Mouse (Mus musculus) olfactory bulb, adult 2 months (tissue): Measurements from ENCODE around the gene Orc3. TPM values are rescaled to one million over a fixed set of nuclear protein-coding genes. Genes with fewer than 3 reads are reported as not detected.
"Not testable (repeated sequence)": the region's sequence is repeated elsewhere in the genome, so short reads cannot be mapped to it uniquely, and the experiment has no call there.

Source experiments
- H3K27ac ChIP-seq: fragments of 200-500 bp; 2 replicates; pipeline ENCODE4 v1.5.1; 2012; ENCODE audit warnings: low read depth, low read length; ENCODE audit not compliant: insufficient read depth
- H3K4me1 ChIP-seq: fragments of 200-500 bp; 2 replicates; pipeline ENCODE4 v1.6.1; 2012; ENCODE audit warnings: low read length; ENCODE audit not compliant: control insufficient read depth, insufficient read depth
- H3K4me3 ChIP-seq: fragments of 200-500 bp; 2 replicates; pipeline ENCODE4 v1.5.1; 2012; ENCODE audit warnings: mild to moderate bottlenecking, low read depth, low read length, moderate library complexity; ENCODE audit not compliant: insufficient read depth
- CTCF ChIP-seq: fragments of 200-500 bp; IDR thresholded peaks from 2 replicates; pipeline ENCODE4 v1.5.1; 2012; ENCODE audit warnings: low read depth, mild to moderate bottlenecking, low read length, moderate library complexity; ENCODE audit not compliant: insufficient read depth
- POLR2A ChIP-seq: fragments of 200-500 bp; IDR thresholded peaks from 2 replicates; pipeline ENCODE4 v1.6.1; 2012; ENCODE audit warnings: mild to moderate bottlenecking, low read depth, low read length, moderate library complexity; ENCODE audit not compliant: insufficient read depth
- WGBS: fragments of 180-500 bp; shearing (Covaris S2); methylation state at CpG from one replicate; pipeline ENCODE4 v1.1.7; 2018; 5-methylcytosine and 5-hydroxymethylcytosine counted together
- polyA plus RNA-seq: library from polyadenylated mRNA; stranded (reverse); fragments of >200 nt; gene quantifications from 2 replicates; pipeline ENCODE4 v1.2.4, GENCODE M21; 2012; ENCODE audit warnings: low replicate concordance; ENCODE audit not compliant: missing spikeins, insufficient read depth, insufficient read length

Gene Orc3
- polyA plus RNA-seq, 1 experiment, result not detected

DNA sequence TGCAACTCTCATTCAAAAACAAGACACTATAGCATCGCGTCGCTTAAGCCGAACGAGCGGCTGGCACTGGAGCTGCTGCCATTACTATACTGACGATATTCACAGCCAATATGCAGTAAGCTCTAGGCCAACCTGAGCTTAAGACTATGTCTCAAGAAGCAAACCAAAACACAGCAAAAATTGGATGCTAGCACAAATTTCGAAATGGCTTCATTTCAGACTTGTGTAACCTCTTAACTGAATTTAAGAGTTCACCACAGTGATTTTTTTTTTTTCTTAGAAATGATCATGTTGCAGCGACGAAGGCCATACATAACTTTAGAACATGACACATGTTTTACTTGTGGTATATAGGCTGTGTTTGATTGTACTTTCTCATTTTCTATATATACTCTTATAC, 8.1 kb downstream of the Orc3 start:
- no peak overlapping the region for H3K4me3 ChIP-seq
- no peaks in the 10 kb centered on the region for H3K4me1 ChIP-seq
- TF ChIP-seq CTCF, result no peak
- no peak for TF ChIP-seq POLR2A
- WGBS, result 96% methylated on average over 10 of the region's 10 CpGs
- no peak overlapping the region for H3K27ac ChIP-seq

DNA sequence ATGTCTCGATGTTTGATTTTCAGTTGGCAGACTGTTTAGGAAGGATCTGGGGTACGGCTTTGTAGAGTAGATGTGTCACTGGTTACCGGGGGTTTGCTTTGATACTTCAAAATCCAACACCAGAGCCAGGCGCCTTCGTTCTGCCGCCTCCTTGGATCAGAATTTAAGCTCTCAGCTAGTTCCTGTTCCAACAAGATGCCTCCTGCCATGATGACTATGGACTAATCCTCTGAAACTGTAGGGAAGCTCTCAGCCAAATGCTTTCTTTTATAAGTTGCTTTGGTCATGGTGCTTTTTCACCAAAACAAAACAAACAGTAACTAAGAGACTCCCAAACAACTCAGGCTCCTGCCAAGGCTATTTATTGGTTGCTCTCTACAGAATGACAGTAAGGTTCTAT, 11.6 kb downstream of the Orc3 start:
- WGBS, result 74% methylated on average over 6 of the region's 6 CpGs
- Histone ChIP-seq H3K4me3 (no peak overlapping the region), H3K4me1 (no peaks in the 10 kb centered on the region), H3K27ac (no peak overlapping the region)
- TF ChIP-seq CTCF (no peak), POLR2A (no peak)

DNA sequence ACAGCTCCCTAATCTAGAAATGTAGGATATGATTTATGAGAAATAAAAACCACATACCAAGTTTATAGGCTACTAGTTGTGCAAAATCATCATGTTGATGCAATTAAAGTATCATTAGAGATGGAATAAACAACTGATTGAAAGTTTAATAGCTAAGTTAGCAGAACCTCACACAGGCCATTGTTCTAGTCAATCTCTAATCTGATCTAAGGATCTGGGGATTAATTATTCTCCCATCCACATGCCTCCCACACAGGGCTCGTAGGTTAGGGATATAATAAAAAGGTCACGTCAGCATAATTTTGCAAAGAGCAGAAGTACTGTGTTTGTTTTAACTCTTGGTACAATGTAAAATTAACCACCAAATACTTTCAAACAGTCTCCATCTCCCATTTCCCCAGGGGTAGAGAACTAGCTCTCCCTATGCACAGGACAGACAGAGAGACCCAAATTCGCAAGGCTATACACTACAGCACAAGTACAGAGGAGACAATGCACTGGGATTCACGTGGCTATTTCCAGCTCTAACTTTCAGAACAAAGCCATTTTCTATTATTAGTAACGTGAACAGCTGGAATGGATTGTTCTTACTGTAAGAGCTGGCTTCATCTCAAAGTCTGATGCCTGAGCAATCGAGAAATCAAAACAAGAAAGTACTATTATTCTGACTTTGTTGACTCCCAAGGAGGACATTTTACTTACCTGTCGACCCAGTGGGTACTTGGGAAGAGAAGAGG, 29.7 kb downstream of the Orc3 start:
- Histone ChIP-seq H3K27ac (no peak overlapping the region), H3K4me1 (peaks cover 10% of the 10 kb centered on the region), H3K4me3 (no peak overlapping the region)
- 40% methylated on average over 7 of the region's 7 CpGs for WGBS
- TF ChIP-seq POLR2A (no peak), CTCF (no peak)

DNA sequence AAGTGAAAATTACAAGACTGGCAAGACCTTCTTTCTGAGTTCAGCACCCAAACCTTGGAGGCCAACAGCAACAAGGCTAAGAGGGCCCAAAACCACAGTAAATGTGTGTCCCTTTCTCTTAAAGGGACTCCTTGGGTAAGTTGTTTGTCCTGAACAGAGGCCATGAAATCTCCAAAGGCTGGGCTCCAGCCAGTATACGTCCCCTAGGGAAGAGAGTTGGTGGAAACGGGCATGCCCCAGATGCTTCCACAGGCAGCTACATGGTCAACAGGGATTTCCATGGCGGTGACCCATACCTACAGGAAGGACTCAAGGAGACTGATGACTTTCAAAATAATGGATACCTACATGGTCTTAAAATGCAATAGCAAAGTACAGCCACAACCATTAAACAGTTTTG, 31.3 kb downstream of the Orc3 start:
- 94% methylated on average over 3 of the region's 3 CpGs for WGBS
- Histone ChIP-seq H3K4me3 (no peak overlapping the region), H3K27ac (no peak overlapping the region), H3K4me1 (peaks cover 10% of the 10 kb centered on the region)
- TF ChIP-seq CTCF (no peak), POLR2A (no peak)

DNA sequence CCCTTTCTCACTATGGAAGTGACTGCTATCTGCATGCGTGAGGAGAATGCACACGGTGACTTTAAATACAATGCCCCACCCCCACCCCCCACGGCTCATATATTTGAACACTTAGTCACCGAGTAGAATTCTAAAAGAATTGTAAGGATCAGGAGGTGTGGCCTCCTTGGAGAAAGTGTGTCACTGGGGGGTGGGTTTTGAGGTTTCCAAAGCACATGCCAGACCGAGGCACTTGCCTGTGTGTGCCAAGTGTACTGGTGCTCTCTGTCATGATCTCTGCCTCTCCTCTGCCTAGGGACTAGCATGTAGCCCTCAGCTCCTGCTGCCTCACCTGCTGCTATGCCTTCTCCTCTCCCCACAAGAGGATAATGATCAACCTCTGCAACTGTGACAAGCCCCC, 32.3 kb downstream of the Orc3 start:
- Histone ChIP-seq H3K4me3 (no peak overlapping the region), H3K27ac (no peak overlapping the region; the same call in 1 of the 2 replicates), H3K4me1 (peaks cover 10% of the 10 kb centered on the region)
- 27% methylated on average over 5 of the region's 5 CpGs for WGBS
- TF ChIP-seq CTCF (no peak), POLR2A (no peak)

DNA sequence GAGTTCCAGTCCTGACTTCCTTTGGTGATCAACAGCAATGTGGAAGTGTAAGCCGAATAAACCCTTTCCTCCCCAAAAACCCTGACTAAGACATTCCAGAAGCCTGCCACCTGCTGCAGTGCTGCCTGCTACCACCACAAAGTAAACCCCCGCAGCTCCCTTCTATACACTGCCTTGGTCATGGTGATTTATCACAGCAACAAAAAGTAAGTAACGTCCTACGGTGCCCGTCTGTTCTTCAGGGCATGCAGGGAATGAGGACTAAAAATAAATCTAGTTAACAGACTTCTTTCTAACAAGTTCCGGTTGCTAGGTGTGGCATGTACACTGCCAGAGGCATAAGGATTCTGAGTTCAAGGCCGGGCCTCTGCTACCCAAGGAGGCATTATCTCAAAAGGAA, 32.8 kb downstream of the Orc3 start:
- no peak overlapping the region for H3K27ac ChIP-seq
- TF ChIP-seq POLR2A, result no peak
- no peak for TF ChIP-seq CTCF
- WGBS, result 70% methylated on average over 7 of the region's 7 CpGs

DNA sequence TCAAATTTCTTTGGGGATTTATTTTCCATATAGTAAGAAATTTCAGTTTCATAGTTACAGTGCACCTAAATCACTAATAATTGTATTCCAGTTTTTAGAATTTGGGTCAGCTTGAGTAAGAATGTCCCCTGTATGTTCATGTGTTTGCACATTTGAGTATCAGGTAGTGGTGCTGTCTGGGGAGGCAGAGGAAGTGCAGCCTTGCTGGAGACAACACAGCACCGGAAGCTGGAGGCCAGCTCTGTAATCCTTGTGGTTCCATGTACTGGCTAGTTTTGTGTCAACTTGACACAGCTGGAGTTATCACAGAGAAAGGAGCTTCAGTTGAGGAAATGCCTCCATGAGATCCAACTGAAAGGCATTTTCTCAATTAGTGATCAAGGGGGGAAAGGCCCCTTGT, 33.3 kb downstream of the Orc3 start:
- H3K4me1 ChIP-seq, H3K4me3 ChIP-seq, H3K27ac ChIP-seq: not testable (repeated sequence)
- WGBS, result 79% methylated on average over 1 of the region's 1 CpGs

More for the DNA sequence above, 32.8 kb downstream of the Orc3 start:
- Histone ChIP-seq H3K4me1 (peaks cover 8% of the 10 kb centered on the region), H3K4me3 (no peak overlapping the region)

DNA sequence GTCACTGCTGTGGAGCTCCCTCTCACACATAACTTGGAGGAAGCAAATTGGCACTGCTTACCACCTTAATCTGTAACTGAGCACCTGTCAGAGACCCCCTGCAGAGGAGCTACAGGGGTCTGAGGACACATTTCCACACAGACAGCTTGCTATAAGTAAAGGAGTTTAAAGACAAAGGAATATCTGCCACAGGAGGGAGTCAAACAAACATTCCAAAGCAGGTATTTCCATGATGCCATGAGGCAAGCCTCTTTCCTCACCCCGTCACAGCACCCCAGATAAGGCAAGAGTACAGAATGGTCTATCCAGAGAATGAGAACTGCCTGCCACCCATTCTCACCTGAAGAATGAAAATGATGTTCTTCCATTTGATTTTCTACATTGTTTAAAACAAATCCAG, 35.5 kb downstream of the Orc3 start:
- TF ChIP-seq CTCF, result no peak
- no peak for TF ChIP-seq POLR2A
- H3K27ac ChIP-seq, result no peak overlapping the region
- 88% methylated on average over 1 of the region's 1 CpGs for WGBS
- peaks cover 8% of the 10 kb centered on the region for H3K4me1 ChIP-seq
- H3K4me3 ChIP-seq, result no peak overlapping the region

DNA sequence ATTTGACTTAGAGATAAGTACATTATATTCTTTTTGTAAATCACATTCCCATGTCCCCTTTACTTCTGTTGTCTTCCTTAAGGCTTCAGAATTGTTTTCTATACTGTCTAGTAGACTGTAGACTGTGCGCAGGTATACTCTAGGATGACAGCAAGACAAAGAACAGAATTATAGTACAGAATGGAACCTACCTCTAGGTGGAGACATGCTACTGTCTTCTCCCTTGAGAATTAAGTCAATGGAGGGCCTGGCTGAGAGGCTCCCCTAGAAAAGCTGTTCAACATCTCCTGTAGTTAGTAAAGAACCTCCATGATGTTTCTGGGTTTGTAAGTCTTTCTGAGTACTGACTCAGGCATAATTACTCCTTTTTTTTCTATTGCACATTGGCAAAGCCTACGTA, 37.7 kb downstream of the Orc3 start:
- TF ChIP-seq POLR2A (no peak), CTCF (no peak)
- no peak overlapping the region for H3K27ac ChIP-seq
- WGBS, result 67% methylated on average over 2 of the region's 2 CpGs

DNA sequence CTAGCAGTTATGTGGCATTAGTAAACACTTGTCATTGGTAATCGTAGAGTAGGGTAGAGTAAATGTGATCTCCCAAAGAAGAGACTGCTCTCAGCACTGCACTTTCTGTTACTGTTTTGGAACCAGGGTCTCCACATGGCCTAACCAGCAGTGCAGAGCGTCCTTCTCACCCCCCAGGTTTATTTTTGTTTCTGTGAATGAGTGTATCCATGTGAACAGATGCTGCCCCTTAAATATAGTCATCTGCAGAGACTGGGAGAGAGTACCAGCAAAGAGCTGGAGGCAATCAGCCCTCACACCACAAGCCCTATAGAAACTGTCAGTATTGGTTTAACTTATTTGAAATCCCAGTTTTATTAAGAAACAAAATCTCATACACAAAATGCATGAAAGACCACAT, 41.9 kb downstream of the Orc3 start:
- TF ChIP-seq CTCF (no peak), POLR2A (no peak)
- WGBS, result 44% methylated on average over 2 of the region's 2 CpGs
- H3K4me1 ChIP-seq, result no peaks in the 10 kb centered on the region
- H3K27ac ChIP-seq, result no peak overlapping the region
- no peak overlapping the region for H3K4me3 ChIP-seq

More for the DNA sequence above, 37.7 kb downstream of the Orc3 start:
- Histone ChIP-seq H3K4me1 (no peaks in the 10 kb centered on the region), H3K4me3 (no peak overlapping the region)
